Mouse (Mus musculus) olfactory bulb, adult 2 months (tissue): ENCODE results near the gene Pde2a.

ENCODE experiments used
- CTCF ChIP-seq: fragments of 200-500 bp; IDR thresholded peaks from 2 replicates; pipeline ENCODE4 v1.5.1; 2012; ENCODE audit warnings: low read depth, mild to moderate bottlenecking, low read length, moderate library complexity; ENCODE audit not compliant: insufficient read depth
- POLR2A ChIP-seq: fragments of 200-500 bp; IDR thresholded peaks from 2 replicates; pipeline ENCODE4 v1.6.1; 2012; ENCODE audit warnings: mild to moderate bottlenecking, low read depth, low read length, moderate library complexity; ENCODE audit not compliant: insufficient read depth

GRCm38 (mm10) chr7:101462327-101463068 lies 41.0 kb downstream of the Pde2a start:
- TF ChIP-seq POLR2A = no peak
- TF ChIP-seq CTCF = no peak
